Mouse (Mus musculus) frontal cortex, postnatal 14 days (tissue): ENCODE data around the gene Hsh2d.

Experiments
- DNase-seq, 2 experiments: peaks; one replicate each; pipeline ENCODE4 v3.0.0; 2022; ENCODE audit warnings: low spot score in 2 of 2

Gene Hsh2d

GRCm38 (mm10) chr8:72187793-72188331, 1.6 kb upstream of the Hsh2d start:
- no peak for DNase-seq

DNA sequence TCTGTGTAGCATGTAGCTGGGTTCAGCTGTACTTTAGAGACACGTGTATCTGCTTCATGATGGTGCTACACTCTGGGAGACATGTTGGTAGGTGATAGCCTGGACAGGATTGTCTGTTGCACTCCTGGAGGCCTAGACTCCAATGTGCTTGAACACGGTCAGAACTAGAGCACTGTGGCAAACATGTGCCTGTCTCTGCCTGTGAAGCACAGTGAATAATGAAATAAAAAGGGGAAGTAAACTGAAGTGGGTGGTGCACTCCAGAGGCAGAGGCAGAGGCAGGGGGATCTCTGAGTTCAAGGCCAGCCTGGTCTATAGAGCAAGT, 739 bp downstream of the Hsh2d start:
- no peak for DNase-seq

- DNase-seq, result no peak
These were observed 2.6 kb downstream of the Hsh2d start for GRCm38 (mm10) chr8:72192065-72192464.

GRCm38 (mm10) chr8:72197997-72198396, 8.6 kb downstream of the Hsh2d start:
- DNase-seq, result no peak

DNA sequence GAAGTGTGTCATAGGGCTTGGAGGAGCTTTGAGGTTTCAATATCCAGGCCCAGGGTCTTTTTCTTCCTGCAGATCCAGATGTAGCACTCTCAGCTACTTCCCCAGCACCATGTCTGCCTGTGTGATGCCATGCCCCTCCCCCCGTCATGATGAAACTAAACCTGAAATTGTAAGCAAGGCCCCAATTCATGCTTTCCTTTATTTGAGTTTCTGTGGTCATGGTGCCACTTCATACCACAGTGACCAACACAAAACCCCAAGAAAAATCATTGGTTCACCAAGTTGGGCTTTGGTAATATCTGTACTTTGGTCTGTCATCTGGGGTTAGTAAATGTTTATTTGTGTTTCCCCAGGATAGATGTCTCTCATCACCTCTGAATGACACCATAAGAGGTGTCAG, 19.1 kb downstream of the Hsh2d start:
- DNase-seq, result no peak

- DNase-seq, result no peak
These were observed 20.8 kb downstream of the Hsh2d start for GRCm38 (mm10) chr8:72210222-72210621.

DNA sequence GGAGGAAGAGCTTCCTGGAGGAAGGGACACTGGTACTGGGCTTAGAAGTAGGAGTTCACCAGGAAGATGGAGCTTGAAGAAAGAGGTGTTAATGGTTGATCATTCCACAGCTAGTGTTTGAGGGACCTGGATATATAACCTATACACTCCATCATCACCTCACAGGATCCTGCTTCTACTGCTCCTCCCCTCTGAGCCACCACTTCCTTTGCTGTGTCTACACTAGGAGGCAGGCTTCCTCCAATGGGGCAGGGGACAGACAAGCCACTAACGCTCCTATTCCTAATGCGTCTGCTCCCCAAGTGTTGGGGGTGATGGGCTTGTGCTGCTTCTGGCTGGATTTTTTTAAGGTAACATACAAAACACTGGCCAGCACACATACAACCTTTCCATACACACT, 21.3 kb downstream of the Hsh2d start:
- no peak for DNase-seq

GRCm38 (mm10) chr8:72211846-72212245, 22.4 kb downstream of the Hsh2d start:
- no peak for DNase-seq

DNA sequence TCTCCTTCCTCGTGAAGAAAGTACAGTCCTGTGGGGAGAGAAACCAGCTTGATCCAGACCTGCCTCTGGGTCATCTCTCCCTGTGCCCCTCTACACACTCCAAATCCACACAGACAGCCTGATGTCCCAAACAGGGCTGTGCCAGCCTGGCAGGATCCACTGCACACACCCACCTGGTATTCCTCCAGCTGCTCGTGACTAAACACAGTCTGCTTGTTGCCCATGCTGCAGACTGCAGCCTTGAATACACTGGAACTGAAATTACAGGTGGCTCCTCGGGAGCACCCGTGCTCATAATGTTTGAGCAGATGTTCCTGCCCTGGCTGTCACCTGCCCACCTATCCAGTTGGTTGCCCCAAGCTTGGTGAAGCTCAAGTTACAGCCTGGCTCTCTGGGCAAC, 23.3 kb downstream of the Hsh2d start, which contains the start of gene Cib3:
Gene Cib3 (minus strand): TSS at position 87 of the 400 bp plus-strand sequence.
- no peak for DNase-seq

- no peak for DNase-seq
These were observed 24.1 kb downstream of the Hsh2d start, which contains the start of gene Gm11034 for GRCm38 (mm10) chr8:72213536-72213935. Gm11034 (minus strand) TSS chr8:72213636.

DNA sequence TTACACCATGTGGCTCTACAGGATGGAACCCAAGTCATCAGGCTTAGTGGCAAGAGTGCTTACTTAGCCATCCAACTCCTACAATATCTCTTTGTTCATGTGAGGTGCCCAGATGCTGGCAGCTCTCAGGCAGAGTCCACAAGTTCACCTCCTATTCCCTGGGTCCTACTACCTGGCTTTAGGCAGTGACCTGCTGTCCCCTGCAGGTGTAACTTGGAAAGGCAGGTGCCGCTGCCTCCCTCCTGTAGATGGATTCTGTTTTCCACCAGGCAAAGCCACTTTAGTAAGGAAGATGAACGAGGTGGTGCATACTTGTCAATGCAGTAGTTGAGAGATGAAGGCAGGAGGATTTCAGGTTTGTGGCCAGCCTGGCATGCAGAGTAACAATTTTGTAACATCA, 25.6 kb downstream of the Hsh2d start:
- no peak for DNase-seq

GRCm38 (mm10) chr8:72215871-72216270, 26.4 kb downstream of the Hsh2d start:
- no peak for DNase-seq

GRCm38 (mm10) chr8:72218781-72219540, 29.5 kb downstream of the Hsh2d start:
- DNase-seq, result no peak

GRCm38 (mm10) chr8:72219541-72220363, 30.3 kb downstream of the Hsh2d start, which contains the start of gene Fam32a:
Fam32a (plus strand) TSS chr8:72219730.
- DNase-seq, result peak; percentile 83 to 88

- no peak for DNase-seq
These were observed 31.3 kb downstream of the Hsh2d start for GRCm38 (mm10) chr8:72220758-72221157.

GRCm38 (mm10) chr8:72222656-72223055, 33.2 kb downstream of the Hsh2d start:
- DNase-seq, result no peak

GRCm38 (mm10) chr8:72239499-72240402, 50.3 kb downstream of the Hsh2d start, which contains the start of gene Ap1m1:
Ap1m1 (plus strand) TSS chr8:72240018.
- peak; percentile 95 to 97 for DNase-seq

DNA sequence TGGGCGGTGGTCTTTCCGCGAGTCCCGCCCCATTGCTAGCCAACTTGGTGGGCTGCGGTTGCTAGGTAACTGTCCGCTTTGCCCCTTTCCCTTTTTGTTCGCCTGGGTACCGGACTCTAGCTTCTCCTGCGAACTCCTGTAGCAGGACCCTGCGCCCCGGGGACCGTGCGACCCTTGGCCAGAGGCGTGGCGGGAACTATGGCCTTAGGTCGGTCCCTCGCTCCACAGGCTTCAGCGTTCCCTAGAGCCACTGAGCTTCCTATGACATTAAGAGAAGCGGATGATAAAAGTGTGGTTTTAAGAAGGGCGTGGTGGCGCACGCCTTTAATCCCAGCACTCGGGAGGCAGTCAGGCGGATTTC, 50.9 kb downstream of the Hsh2d start:
- DNase-seq, result no peak

DNA sequence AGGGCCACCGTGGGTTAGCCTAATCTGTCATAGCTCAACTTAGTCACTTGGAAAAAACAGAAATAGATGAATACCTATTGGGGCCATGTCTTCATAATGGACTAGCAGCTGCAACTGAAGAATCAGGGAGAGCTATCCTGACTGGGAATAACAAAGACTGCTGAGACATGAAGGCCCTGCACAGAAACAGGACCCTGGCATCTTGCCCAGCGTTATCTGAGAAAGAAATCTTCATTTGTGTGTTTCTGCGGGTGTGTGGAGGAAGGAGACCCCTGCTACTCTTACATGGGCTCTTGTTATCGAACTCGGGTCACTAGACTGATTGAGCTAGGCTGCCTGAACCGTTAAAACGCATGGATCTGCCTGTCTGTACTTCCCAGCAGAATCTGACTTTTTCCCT, 51.5 kb downstream of the Hsh2d start:
- DNase-seq, result no peak

- DNase-seq, result no peak
These were observed 52.8 kb downstream of the Hsh2d start for GRCm38 (mm10) chr8:72242226-72242625.

GRCm38 (mm10) chr8:72244610-72245009, 55.2 kb downstream of the Hsh2d start:
- DNase-seq, result no peak
